Mouse (Mus musculus) cerebellum, adult 11-12 months (tissue): Measurements from ENCODE around the gene Myo1b.
A peak's percentile ranks its signal among the peaks of the same experiment; 100 is the strongest.

ENCODE experiments used
- DNase-seq: peaks from one replicate; pipeline ENCODE4 v3.0.0; 2022

The Myo1b gene

DNA sequence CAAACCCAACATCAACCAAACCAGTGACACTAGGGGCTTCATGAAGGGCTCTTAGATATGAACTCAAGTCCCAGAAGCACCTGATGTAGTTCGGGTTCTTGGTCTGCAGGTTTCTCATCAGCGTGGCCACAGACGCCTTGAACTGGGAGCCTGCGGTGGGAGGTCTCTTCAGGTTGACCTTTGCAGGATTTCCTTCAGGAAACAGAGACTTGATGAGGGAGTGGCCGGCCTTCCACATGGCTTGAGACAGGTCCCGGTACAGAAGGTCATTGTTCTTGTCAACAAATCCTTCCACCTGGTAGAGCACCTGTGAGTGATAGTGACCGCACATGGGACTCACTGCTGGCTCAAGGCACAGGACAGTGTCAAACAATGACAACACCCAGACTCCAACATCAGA, 137.6 kb downstream of the Myo1b start:
- no peak for DNase-seq

- DNase-seq: no peak
Observed at GRCm38 (mm10) chr1:51770504-51770871, 145.4 kb downstream of the Myo1b start.

GRCm38 (mm10) chr1:51769815-51770503, 145.9 kb downstream of the Myo1b start:
- no peak for DNase-seq

GRCm38 (mm10) chr1:51766271-51766670, 149.6 kb downstream of the Myo1b start:
- no peak for DNase-seq

DNA sequence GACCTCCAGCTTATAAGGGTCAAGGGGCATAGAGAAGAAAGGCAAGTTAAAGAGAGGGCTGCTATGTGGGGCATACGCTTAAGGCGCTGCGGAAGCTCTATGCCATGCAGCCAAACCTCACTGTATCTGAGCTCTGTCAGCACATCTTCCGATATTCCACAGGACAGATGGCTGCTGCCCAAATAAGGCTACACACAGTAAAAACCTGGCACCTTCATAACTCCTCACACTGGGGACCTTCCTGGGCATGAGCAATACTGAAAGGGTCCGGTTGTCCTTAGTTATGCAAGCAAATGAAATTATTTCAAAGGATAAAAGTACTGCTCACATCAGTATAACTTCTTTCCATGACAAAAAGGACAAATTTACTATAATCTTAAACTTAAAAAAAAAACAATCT, 150.7 kb downstream of the Myo1b start:
- DNase-seq: peak; percentile 34

DNA sequence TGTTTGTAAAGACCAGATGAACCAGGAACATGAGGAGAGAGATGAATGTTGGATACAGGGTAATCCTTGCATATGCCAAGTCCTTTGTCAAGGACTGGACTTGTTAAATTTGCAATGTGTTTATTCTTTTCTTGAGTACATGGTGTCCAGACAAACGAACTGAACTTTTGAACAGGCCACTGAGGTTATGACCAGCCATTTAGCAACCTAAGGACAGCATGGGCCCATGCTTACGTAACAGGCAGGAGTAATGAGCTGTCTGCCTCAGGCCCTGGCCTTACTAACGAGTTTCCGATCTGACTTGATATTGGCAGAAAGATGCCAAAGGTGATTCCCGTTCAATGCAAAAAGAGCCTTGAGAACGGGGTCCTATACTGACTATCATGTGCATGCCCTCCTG, 156.2 kb downstream of the Myo1b start:
- DNase-seq: no peak

- no peak for DNase-seq
Observed at GRCm38 (mm10) chr1:51758326-51759109, 157.4 kb downstream of the Myo1b start.

DNA sequence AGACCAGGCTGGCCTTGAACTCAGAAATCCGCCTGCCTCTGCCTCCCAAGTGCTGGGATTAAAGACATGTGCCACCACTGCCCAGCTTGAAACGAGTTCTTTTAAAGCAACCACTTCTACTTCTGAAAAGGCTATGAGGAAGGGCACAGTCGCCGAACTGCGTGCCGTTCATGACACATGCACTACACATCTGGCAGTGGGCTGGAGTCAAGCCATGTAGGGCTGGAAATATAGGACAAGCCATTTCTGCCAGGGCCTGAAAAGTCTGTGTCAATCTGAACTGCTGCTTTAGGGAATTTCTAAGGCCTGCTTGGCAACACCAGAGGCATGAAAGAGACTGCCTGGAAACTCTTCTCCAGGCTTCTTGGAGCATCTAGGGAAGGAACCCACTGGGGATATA, 162.2 kb downstream of the Myo1b start:
- no peak for DNase-seq

- DNase-seq: no peak
Observed at GRCm38 (mm10) chr1:51751006-51751405, 164.9 kb downstream of the Myo1b start.

GRCm38 (mm10) chr1:51748306-51748705, 167.6 kb downstream of the Myo1b start:
- no peak for DNase-seq

GRCm38 (mm10) chr1:51747494-51747893, 168.4 kb downstream of the Myo1b start:
- DNase-seq: no peak

GRCm38 (mm10) chr1:51746711-51747240, 169.1 kb downstream of the Myo1b start:
- no peak for DNase-seq

DNA sequence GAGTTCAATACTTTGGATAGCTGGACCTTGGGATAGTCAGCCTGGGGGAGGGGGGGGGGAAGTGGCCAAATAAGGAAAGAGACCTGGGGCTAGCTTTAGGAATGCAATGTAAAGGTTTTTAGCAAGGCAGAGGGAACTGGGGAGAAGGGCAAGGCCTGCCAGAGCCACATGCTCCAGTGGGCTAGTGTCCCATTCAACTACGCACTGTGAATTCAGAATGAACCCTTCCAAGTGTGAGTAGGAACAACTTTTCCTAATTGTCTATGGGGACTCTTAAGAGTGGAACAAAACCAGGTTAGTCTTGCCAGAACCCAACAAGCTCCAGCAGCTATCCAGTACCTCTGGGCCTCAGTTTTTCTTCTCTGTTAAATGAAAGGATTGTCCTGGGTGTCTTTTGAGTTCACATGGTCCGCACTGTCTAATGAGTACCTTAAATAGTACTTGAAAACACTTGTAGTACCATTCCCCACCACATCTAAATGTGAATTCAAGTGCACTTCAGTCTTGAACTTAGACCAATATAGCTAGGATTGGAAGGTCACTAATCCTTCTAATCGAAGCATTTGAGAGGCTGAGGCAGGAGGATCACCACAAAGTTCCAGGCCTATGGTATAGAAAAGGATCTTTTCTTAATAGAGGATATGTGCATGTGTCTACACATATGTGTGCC, 172.0 kb downstream of the Myo1b start:
- DNase-seq: no peak

DNA sequence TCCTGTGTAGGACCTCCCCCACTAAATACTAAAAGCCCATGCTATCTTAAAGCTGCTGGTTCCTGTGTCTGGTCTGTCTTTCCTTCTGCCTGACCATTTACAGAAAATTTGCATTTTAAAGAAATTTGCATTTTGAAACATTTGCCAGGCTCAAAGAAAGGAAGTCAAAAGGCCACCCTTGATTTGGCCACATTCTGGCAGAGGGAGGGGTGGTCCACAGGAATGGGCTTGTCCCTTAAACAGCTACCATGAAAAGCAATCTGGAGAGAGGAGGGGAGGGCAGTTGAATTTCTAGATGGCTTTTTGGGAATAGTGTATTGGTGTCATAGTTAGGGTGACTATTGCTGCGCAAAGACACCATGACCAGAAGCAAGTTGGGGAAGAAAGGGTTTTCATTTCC, 173.3 kb downstream of the Myo1b start:
- DNase-seq: no peak

- no peak for DNase-seq
Observed at GRCm38 (mm10) chr1:51740626-51741231, 175.1 kb downstream of the Myo1b start.

DNA sequence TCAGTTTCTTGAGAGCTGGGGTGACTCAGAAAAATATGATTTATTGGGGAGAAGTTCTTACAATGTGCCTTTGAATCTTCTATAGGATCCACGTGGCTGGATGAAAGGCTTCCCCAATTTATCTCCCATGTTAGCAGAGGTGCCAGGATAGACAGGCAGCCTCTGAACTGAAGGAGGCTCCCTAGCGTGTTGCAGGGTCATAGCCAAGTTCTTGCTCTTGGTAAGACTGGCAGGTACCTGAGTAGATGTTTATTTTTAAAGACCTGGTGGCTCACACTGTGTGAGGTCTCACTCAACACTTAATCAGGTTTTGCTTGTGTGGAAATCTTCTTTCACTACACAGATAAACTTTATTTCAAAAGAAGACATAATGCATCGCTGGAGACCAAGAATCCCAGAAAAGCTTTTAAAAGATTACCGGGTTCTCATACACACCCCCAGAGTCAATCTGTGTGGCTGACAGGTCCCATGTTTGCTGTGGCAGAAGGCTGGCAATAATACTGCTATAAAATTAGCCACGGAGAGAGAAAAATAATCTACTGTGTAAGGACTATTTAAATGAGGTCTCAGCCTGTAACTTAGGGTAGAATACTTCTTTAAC, 176.5 kb downstream of the Myo1b start:
- DNase-seq: no peak

GRCm38 (mm10) chr1:51736822-51737221, 179.0 kb downstream of the Myo1b start:
- no peak for DNase-seq

- no peak for DNase-seq
Observed at GRCm38 (mm10) chr1:51734721-51735120, 181.2 kb downstream of the Myo1b start.

DNA sequence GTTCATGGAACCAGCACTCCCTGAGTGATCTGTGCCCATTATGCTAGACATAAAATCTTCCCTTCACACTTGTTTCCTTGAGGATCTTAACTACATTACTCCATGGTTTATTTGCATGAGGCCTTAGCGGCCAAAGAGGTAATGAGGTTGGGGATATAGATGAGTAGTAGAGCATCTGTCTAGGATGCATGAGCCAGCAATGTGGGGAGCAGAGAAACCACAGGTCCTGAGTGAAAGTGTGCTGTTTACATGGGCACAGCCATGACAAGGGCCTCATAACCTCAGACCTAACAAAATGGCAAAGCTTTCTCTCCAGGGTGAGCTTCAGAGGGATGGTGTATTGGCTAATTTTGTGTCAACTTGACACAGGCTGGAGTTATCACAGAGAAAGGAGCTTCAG, 186.5 kb downstream of the Myo1b start:
- DNase-seq: no peak

GRCm38 (mm10) chr1:51728816-51729215, 187.1 kb downstream of the Myo1b start:
- no peak for DNase-seq

DNA sequence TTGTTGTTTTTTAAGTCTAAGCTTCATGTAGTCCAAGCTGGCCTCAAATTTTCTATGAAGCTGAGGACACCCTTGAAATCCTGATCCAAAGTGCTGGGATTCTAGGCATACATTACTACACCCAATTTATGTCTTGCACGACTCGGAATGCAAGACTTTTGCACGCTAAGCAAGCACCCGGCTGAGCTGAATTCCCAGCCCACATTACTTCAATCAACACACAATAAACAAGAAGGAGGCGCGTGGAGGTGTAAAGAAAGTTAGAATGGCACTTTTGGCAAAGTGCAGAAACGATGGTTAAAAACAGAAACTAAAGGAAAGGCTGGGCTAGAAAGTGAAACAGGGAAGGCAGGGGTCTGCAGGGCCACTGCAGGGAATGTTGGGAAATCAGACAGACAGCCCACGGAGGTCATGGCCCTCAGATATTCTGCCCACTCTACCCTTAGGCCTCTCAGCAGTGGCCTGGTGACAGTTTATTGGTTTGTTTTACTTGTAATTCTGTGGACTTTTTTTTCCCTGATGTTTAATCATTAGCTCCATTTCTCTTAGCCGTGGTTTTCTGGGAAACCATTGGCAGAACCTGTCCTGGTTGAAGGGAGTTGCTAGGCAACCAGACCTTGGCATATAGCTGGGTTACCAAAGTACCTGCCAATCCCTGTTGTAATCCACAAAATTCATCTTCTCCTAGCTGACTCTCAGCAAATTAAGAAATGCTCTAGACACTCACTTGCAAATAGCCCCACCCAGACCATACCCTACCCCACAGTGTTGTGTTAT, 195.8 kb downstream of the Myo1b start:
- no peak for DNase-seq

DNA sequence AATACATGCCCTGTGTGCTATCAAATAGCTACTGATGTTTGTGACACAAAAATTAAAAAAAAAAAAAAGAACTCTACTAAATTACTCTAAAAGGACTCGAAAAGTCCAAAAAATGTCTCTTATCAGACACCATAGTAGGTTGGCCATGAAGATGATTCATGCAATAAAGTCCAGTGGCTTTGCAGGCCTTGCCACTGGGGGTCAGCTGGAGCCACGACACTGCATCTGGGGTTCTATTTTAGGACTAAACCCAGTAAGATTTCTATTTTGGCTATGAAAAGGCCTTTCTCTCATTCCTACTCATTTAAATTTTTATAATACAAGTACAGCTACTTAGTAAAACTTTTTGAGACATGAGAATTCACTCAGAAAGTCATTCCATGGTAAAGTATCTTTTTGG, 205.0 kb downstream of the Myo1b start:
- no peak for DNase-seq
